Mouse (Mus musculus): ENCODE data around the gene Acer2.

DNA sequence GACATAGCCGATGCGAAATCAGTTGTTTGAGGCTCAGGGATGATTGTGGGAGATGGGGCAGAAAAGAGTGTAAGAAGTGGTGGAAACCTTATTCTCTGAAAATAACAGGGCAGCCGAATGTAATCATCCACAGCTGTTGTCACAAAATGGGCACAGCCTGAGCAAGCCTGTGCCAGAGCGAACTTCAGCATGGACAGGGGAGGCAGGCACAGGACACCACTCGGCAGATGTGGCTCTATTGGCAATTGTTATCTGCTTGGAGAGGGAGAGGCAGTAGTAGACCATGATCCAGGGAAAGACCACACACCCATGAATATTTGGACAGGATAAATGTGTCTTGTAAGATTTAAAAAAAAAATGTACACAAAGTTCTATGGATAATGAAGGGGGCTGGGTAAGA lies 103.1 kb downstream of the Acer2 start:
- TF ChIP-seq CHD2 (IDR thresholded peaks at IDR 0.05; ENCODE audit: low read depth, low read length) (no peak), MAFK (IDR thresholded peaks at IDR 0.05; ENCODE audit: insufficient read depth, low read depth, low read length) (no peak), HCFC1 (IDR thresholded peaks at IDR 0.05; ENCODE audit: borderline replicate concordance, insufficient read depth, low read length) (no peak), ZC3H11A (IDR thresholded peaks at IDR 0.05; ENCODE audit: borderline replicate concordance, low read depth, low read length) (no peak)
